Mouse (Mus musculus): Measurements from ENCODE around the gene Lingo2.

DNA sequence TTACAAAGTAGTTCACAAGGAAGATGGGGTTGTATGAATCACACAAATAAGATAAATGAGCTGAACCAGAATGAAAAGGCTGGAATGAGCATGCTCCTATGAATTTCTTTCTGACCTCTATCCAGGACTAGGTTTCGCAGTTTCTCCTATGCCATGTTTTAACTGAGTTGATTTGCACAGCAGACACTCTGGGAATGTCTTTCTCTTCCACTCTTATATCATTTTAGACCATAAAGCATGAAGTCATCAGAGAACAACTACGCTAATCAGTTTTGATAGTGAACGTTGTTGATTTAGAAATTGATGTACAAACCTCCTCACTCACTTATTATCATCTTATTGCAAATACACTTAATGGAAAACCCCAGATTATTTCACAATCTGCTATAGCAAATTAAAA, 61.2 kb downstream of the Lingo2 start:
- no peak for TF ChIP-seq GATA1 (IDR thresholded peaks at IDR 0.05; ENCODE audit: low read length)
- TF ChIP-seq TAL1 (IDR thresholded peaks at IDR 0.05; ENCODE audit: low read length) = no peak
